Mouse (Mus musculus) CH12.LX (cell line): ENCODE measurements around the gene Egfl8.
A peak's percentile ranks its signal among the peaks of the same experiment; 100 is the strongest.

Experiments used
- CHD2 ChIP-seq: IDR thresholded peaks from 2 replicates; pipeline ENCODE4 v1.6.1; 2011; ENCODE audit warnings: low read length, improper control_type of control experiment
- CTCF ChIP-seq, 2 experiments: IDR thresholded peaks in 1 of 2; conservative IDR thresholded peaks in 1 of 2; 2 replicates each; pipeline ENCODE4 v1.5.1; 2011 to 2012; ENCODE audit warnings: low read depth in 2 of 2, low read length in 2 of 2, improper control_type of control experiment in 1 of 2, inconsistent platforms in 1 of 2, mild to moderate bottlenecking in 1 of 2, moderate library complexity in 1 of 2
- E2F4 ChIP-seq: IDR thresholded peaks from 2 replicates; pipeline ENCODE4 v1.6.1; 2011; ENCODE audit warnings: low read depth, low read length, improper control_type of control experiment; ENCODE audit not compliant: insufficient replicate concordance
- EP300 ChIP-seq: IDR thresholded peaks from 2 replicates; pipeline ENCODE4 v1.6.1; 2011; ENCODE audit warnings: low read length, improper control_type of control experiment
- ETS1 ChIP-seq: conservative IDR thresholded peaks from 2 replicates; pipeline ENCODE4 v1.6.1; 2012; ENCODE audit warnings: low read depth, mild to moderate bottlenecking, inconsistent platforms, low read length, improper control_type of control experiment, moderate library complexity
- JUND ChIP-seq: conservative IDR thresholded peaks from 2 replicates; pipeline ENCODE4 v1.6.1; 2011; ENCODE audit warnings: low read depth, low read length, improper control_type of control experiment
- KAT2A ChIP-seq: IDR thresholded peaks from 2 replicates; pipeline ENCODE4 v1.6.1; 2012; ENCODE audit warnings: low read length, improper control_type of control experiment, inconsistent platforms; ENCODE audit not compliant: insufficient replicate concordance
- MAZ ChIP-seq: IDR thresholded peaks from 2 replicates; pipeline ENCODE4 v1.6.1; 2012; ENCODE audit warnings: low read depth, mild to moderate bottlenecking, inconsistent platforms, low read length, improper control_type of control experiment, moderate library complexity
- MEF2A ChIP-seq: IDR thresholded peaks from 2 replicates; pipeline ENCODE4 v1.6.1; 2014; ENCODE audit warnings: low read depth, mild to moderate bottlenecking, inconsistent platforms, low read length, improper control_type of control experiment, borderline replicate concordance
- POLR2A ChIP-seq: IDR thresholded peaks from 2 replicates; pipeline ENCODE4 v1.6.1; 2011; ENCODE audit warnings: low read depth, mild to moderate bottlenecking, improper control_type of control experiment, low read length
- POLR2AphosphoS2 ChIP-seq: IDR thresholded peaks from 2 replicates; pipeline ENCODE4 v1.6.1; 2011; ENCODE audit warnings: low read depth, low read length, improper control_type of control experiment
- SIN3A ChIP-seq: IDR thresholded peaks from 2 replicates; pipeline ENCODE4 v1.6.1; 2012; ENCODE audit warnings: low read length, improper control_type of control experiment, inconsistent platforms
- USF1 ChIP-seq: IDR thresholded peaks from 2 replicates; pipeline ENCODE4 v1.6.1; 2014; ENCODE audit warnings: low read depth, mild to moderate bottlenecking, inconsistent platforms, low read length, improper control_type of control experiment

DNA sequence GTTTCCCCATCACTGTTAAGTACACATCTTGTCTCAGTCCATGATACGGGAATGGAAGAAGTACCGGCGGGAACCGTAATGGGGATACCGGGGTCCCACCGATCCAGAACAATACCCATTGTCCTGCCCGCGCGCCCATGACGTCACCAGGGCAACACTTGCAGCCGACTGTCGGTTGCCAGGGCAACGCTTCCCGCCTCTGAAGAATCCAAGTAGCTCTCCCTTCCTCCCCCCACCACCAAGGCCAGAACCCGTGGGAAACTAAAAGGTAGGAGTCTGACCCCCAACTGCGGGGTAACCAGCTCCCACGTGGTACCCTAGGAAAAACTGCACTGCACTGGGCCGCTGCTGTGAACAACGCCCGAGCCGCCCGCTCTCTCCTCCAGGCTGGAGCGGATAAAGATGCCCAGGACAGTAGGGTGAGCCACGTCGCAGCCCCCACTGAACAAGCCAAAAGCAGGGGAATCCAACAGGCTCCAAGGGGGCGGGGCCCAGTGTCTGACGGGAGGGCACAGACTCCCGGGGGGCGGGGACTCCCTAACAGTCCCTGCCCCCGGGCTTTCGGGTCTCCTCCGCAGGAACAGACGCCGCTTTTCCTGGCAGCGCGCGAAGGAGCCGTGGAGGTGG lies 28.9 kb downstream of the Egfl8 start:
- TF ChIP-seq CTCF (conservative IDR thresholded peaks at IDR 0.05 in 1 of 2, IDR thresholded peaks at IDR 0.05 in 1 of 2; ENCODE audit: low read depth in 2 of 2, low read length in 2 of 2) (no peak), POLR2A (no peak), EP300 (no peak), CHD2 (no peak), E2F4 (no peak), USF1 (peak; percentile 3; the same call in 1 of the 2 replicates), MEF2A (no peak), KAT2A (no peak), ETS1 (no peak), SIN3A (peak; percentile 26; the same call in 1 of the 2 replicates), MAZ (no peak), POLR2AphosphoS2 (no peak), JUND (no peak)
